Mouse (Mus musculus): ENCODE results near the gene Vapb.
"Not testable (repeated sequence)": the region's sequence is repeated elsewhere in the genome, so short reads cannot be mapped to it uniquely, and the experiment has no call there.

The Vapb gene

GRCm38 (mm10) chr2:173737222-173737989 lies at the start of gene Vapb:
Vapb (plus strand) TSS chr2:173737511.
- peak; percentile 99 to 100 for DNase-seq (ENCODE audit: low spot score in 2 of 2)

- DNase-seq (ENCODE audit: low spot score in 2 of 2), result no peak
Observed at GRCm38 (mm10) chr2:173689835-173690234, 47.5 kb upstream of the Vapb start.

- DNase-seq (ENCODE audit: low spot score in 2 of 2), result no peak
Observed at GRCm38 (mm10) chr2:173691748-173692147, 45.6 kb upstream of the Vapb start.

- no peak for DNase-seq (ENCODE audit: low spot score in 2 of 2)
Observed at GRCm38 (mm10) chr2:173692693-173693092, 44.6 kb upstream of the Vapb start.

- DNase-seq (ENCODE audit: low spot score in 2 of 2), result no peak
Observed at GRCm38 (mm10) chr2:173698850-173699249, 38.5 kb upstream of the Vapb start.

- DNase-seq (ENCODE audit: low spot score in 2 of 2), result no peak
Observed at GRCm38 (mm10) chr2:173702096-173702866, 35.0 kb upstream of the Vapb start.

- DNase-seq (ENCODE audit: low spot score in 2 of 2), result no peak
Observed at GRCm38 (mm10) chr2:173702867-173703237, 34.5 kb upstream of the Vapb start.

GRCm38 (mm10) chr2:173705827-173706551 lies 31.3 kb upstream of the Vapb start:
- no peak for DNase-seq (ENCODE audit: low spot score in 2 of 2)

GRCm38 (mm10) chr2:173707626-173708025 lies 29.7 kb upstream of the Vapb start:
- not testable (repeated sequence) for DNase-seq (ENCODE audit: low spot score in 2 of 2)

GRCm38 (mm10) chr2:173710193-173710592 lies 27.1 kb upstream of the Vapb start:
- DNase-seq (ENCODE audit: low spot score in 2 of 2), result no peak

- DNase-seq (ENCODE audit: low spot score in 2 of 2), result no peak
Observed at GRCm38 (mm10) chr2:173712656-173713055, 24.7 kb upstream of the Vapb start.

- DNase-seq (ENCODE audit: low spot score in 2 of 2), result no peak
Observed at GRCm38 (mm10) chr2:173713241-173713640, 24.1 kb upstream of the Vapb start.

GRCm38 (mm10) chr2:173714620-173715218 lies 22.6 kb upstream of the Vapb start:
- DNase-seq (ENCODE audit: low spot score in 2 of 2), result no peak

- DNase-seq (ENCODE audit: low spot score in 2 of 2), result no peak
Observed at GRCm38 (mm10) chr2:173716966-173717365, 20.3 kb upstream of the Vapb start.

- DNase-seq (ENCODE audit: low spot score in 2 of 2), result not testable (repeated sequence)
Observed at GRCm38 (mm10) chr2:173719115-173719514, 18.2 kb upstream of the Vapb start, which contains the start of gene 1700010B08Rik. 1700010B08Rik (plus strand) TSS chr2:173719415.

- DNase-seq (ENCODE audit: low spot score in 2 of 2), result peak in 1 of 2 experiments; percentile 4
Observed at GRCm38 (mm10) chr2:173722251-173722857, 15.0 kb upstream of the Vapb start.

GRCm38 (mm10) chr2:173724382-173724781 lies 12.9 kb upstream of the Vapb start:
- no peak for DNase-seq (ENCODE audit: low spot score in 2 of 2)

- DNase-seq (ENCODE audit: low spot score in 2 of 2), result no peak
Observed at GRCm38 (mm10) chr2:173724940-173725807, 12.1 kb upstream of the Vapb start.

GRCm38 (mm10) chr2:173725819-173726218 lies 11.5 kb upstream of the Vapb start:
- no peak for DNase-seq (ENCODE audit: low spot score in 2 of 2)

GRCm38 (mm10) chr2:173730444-173730966 lies 6.8 kb upstream of the Vapb start:
- DNase-seq (ENCODE audit: low spot score in 2 of 2), result no peak
